Mouse (Mus musculus) monocyte, adult 5-6 weeks (primary cell): Measurements from ENCODE around the gene Dlg2. TPM values are rescaled to one million over a fixed set of nuclear protein-coding genes. Genes with fewer than 3 reads are reported as not detected.

Experiments used
- ATAC-seq: fragments of 153-309, 156-312 bp; replicated peaks from 2 replicates; pipeline ENCODE4 v1.8.0; 2017; ENCODE audit warnings: mild to moderate bottlenecking; ENCODE audit not compliant: low TSS enrichment, insufficient number of reproducible peaks, severe bottlenecking, poor library complexity, low FRiP score
- total RNA-seq: library from RNA; stranded (forward); fragments of 200-1000, 200-491, 200-594 nt; gene quantifications from 3 replicates; pipeline ENCODE4 v1.2.3, GENCODE M21; 2017

The Dlg2 gene
- total RNA-seq, 1 experiment from 2014 or later, result 1.7 TPM

- ATAC-seq, result no peak
These were observed 31.7 kb downstream of the Dlg2 start for GRCm38 (mm10) chr7:90508124-90508523.

- no peak for ATAC-seq
These were observed 35.8 kb downstream of the Dlg2 start for GRCm38 (mm10) chr7:90512293-90512692.

GRCm38 (mm10) chr7:90539481-90540402 is 63.3 kb downstream of the Dlg2 start:
- ATAC-seq, result no peak

GRCm38 (mm10) chr7:90540811-90541323 is 64.4 kb downstream of the Dlg2 start:
- ATAC-seq, result no peak

- ATAC-seq, result no peak
These were observed 76.9 kb downstream of the Dlg2 start for GRCm38 (mm10) chr7:90553399-90553798.

- no peak for ATAC-seq
These were observed 77.9 kb downstream of the Dlg2 start for GRCm38 (mm10) chr7:90554421-90554820.

GRCm38 (mm10) chr7:90569130-90569529 is 92.7 kb downstream of the Dlg2 start:
- ATAC-seq, result no peak

- no peak for ATAC-seq
These were observed 111.3 kb downstream of the Dlg2 start for GRCm38 (mm10) chr7:90587795-90588194.

- ATAC-seq, result no peak
These were observed 111.8 kb downstream of the Dlg2 start for GRCm38 (mm10) chr7:90588318-90588717.

- ATAC-seq, result no peak
These were observed 133.3 kb downstream of the Dlg2 start for GRCm38 (mm10) chr7:90609764-90610163.

GRCm38 (mm10) chr7:90630546-90630945 is 154.1 kb downstream of the Dlg2 start:
- no peak for ATAC-seq

- no peak for ATAC-seq
These were observed 173.0 kb downstream of the Dlg2 start for GRCm38 (mm10) chr7:90649512-90649911.

GRCm38 (mm10) chr7:90651128-90651527 is 174.7 kb downstream of the Dlg2 start:
- ATAC-seq, result no peak

GRCm38 (mm10) chr7:90651611-90652010 is 175.1 kb downstream of the Dlg2 start:
- no peak for ATAC-seq

GRCm38 (mm10) chr7:90658593-90658992 is 182.1 kb downstream of the Dlg2 start:
- ATAC-seq, result no peak

- no peak for ATAC-seq
These were observed 217.6 kb downstream of the Dlg2 start for GRCm38 (mm10) chr7:90694050-90694449.

GRCm38 (mm10) chr7:90696181-90696950 is 219.9 kb downstream of the Dlg2 start:
- ATAC-seq, result no peak

- ATAC-seq, result no peak
These were observed 226.8 kb downstream of the Dlg2 start for GRCm38 (mm10) chr7:90703163-90703852.

GRCm38 (mm10) chr7:90703951-90704350 is 227.5 kb downstream of the Dlg2 start:
- no peak for ATAC-seq
